Mouse (Mus musculus) common myeloid progenitor, adult 5-6 weeks (primary cell): ENCODE results near the gene Gm9903. TPM values are rescaled to one million over a fixed set of nuclear protein-coding genes. Genes with fewer than 3 reads are reported as not detected.

Experiments used
- ATAC-seq: replicated peaks from 2 replicates; pipeline ENCODE4 v1.8.0; 2016; ENCODE audit warnings: low read depth, mild to moderate bottlenecking, moderate TSS enrichment, inconsistent platforms; ENCODE audit not compliant: poor library complexity, severe bottlenecking
- total RNA-seq: library from RNA; stranded (forward); fragments of 200-1000, 187-1606 nt; gene quantifications from 2 replicates; pipeline ENCODE4 v1.2.3, GENCODE M21; 2017

Gm9903 gene
- total RNA-seq: not detected in 2 replicates

- ATAC-seq: peak; percentile 89
Measured at GRCm38 (mm10) chr5:33629301-33629987, at the start of gene Gm9903, which contains the start of gene Fam53a. Gm9903 (plus strand) TSS chr5:33629925. Fam53a (minus strand) TSS chr5:33629635.

- no peak for ATAC-seq
Measured at GRCm38 (mm10) chr5:33580336-33580735, 49.4 kb upstream of the Gm9903 start.

- no peak for ATAC-seq
Measured at GRCm38 (mm10) chr5:33587498-33588058, 42.1 kb upstream of the Gm9903 start.

- ATAC-seq: no peak
Measured at GRCm38 (mm10) chr5:33588066-33588465, 41.7 kb upstream of the Gm9903 start.

GRCm38 (mm10) chr5:33589221-33589888 is 40.4 kb upstream of the Gm9903 start:
- peak; percentile 88 for ATAC-seq

- ATAC-seq: peak; percentile 64; the same call in 1 of the 2 replicates
Measured at GRCm38 (mm10) chr5:33593620-33594019, 36.1 kb upstream of the Gm9903 start.

- no peak for ATAC-seq
Measured at GRCm38 (mm10) chr5:33605314-33605713, 24.4 kb upstream of the Gm9903 start.

- ATAC-seq: no peak
Measured at GRCm38 (mm10) chr5:33606631-33607030, 23.1 kb upstream of the Gm9903 start.

GRCm38 (mm10) chr5:33607434-33607833 is 22.3 kb upstream of the Gm9903 start:
- ATAC-seq: no peak

GRCm38 (mm10) chr5:33609226-33609625 is 20.5 kb upstream of the Gm9903 start:
- ATAC-seq: no peak

GRCm38 (mm10) chr5:33611795-33612194 is 17.9 kb upstream of the Gm9903 start:
- no peak for ATAC-seq

- ATAC-seq: no peak
Measured at GRCm38 (mm10) chr5:33614391-33614790, 15.3 kb upstream of the Gm9903 start.

GRCm38 (mm10) chr5:33622671-33623070 is 7.1 kb upstream of the Gm9903 start:
- no peak for ATAC-seq

- ATAC-seq: no peak
Measured at GRCm38 (mm10) chr5:33623766-33624165, 6.0 kb upstream of the Gm9903 start.

GRCm38 (mm10) chr5:33627968-33628367 is 1.8 kb upstream of the Gm9903 start:
- no peak for ATAC-seq

GRCm38 (mm10) chr5:33628820-33629300 is 865 bp upstream of the Gm9903 start:
- peak; percentile 10; the same call in 1 of the 2 replicates for ATAC-seq

- no peak for ATAC-seq
Measured at GRCm38 (mm10) chr5:33630061-33630460, 336 bp downstream of the Gm9903 start.

GRCm38 (mm10) chr5:33630615-33631014 is 890 bp downstream of the Gm9903 start:
- ATAC-seq: no peak

GRCm38 (mm10) chr5:33632526-33632925 is 2.8 kb downstream of the Gm9903 start:
- ATAC-seq: no peak

GRCm38 (mm10) chr5:33635361-33635760 is 5.6 kb downstream of the Gm9903 start:
- ATAC-seq: no peak
